Mouse (Mus musculus): Measurements from ENCODE around the gene Lcmt1.
A peak's percentile ranks its signal among the peaks of the same experiment; 100 is the strongest.

The Lcmt1 gene

DNA sequence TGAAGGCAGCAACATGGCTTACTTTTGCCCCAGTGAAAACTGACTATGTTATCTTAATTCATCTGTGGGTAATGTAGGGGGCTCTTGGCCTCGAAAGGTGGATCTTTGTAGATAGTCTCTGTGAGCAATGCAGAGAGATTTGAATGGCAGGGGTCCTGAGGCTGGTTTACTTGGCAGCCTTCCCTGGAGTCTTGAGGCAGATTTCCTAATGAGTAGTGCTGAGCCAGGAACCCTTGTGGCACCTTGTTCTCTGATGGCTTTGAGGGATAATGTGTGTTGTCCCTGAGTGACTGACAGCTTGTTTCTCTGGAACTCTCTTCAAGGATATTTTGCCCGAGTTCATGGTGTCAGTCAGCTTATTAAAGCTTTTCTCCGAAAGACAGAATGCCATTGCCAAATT, 31.5 kb downstream of the Lcmt1 start:
- DNase-seq (ENCODE audit: low spot score), result no peak

DNA sequence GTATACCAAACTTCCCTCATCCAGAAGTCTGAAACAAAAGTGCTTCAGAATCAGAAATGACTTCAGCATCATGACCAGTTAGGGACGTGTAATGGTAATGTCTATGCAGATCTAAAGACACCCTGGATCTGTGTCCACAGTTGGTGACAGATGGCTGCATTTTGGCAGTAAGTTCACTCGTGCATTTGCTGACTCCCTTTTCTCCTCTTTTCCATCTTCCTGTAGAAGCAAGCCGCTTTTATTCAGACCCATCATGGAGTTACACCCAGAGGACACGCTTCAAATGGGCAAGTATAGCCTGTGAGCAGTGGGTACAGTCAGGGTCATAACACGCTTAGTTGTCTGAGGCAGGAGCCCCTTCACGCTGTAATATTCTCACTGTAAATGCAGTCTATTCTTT, 34.6 kb downstream of the Lcmt1 start:
- no peak for DNase-seq (ENCODE audit: low spot score)

DNA sequence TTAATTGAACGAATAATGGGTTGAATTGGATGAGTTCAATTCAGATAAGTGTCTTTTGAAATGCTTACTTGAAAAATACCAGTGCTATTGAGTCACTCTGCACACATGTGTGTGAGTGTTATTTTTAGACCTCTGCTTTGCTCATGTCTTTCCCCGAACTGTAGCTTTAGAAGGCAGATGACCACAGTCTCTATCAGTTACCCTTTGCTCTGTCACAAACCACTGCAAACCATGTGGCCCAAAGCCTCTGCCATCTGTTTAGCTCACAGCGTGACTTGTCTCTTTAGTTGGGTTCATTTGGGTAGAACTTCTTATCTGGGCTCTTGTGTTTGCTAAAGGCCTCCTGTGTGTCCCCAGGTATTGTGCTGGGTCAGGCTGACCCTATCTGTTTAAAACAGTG, 36.0 kb downstream of the Lcmt1 start:
- DNase-seq (ENCODE audit: low spot score), result no peak

- no peak for DNase-seq (ENCODE audit: low spot score)
Observed at GRCm38 (mm10) chr7:123406988-123407387, 37.4 kb downstream of the Lcmt1 start.

GRCm38 (mm10) chr7:123410502-123410901, 40.9 kb downstream of the Lcmt1 start:
- DNase-seq (ENCODE audit: low spot score), result no peak

- DNase-seq (ENCODE audit: low spot score), result no peak
Observed at GRCm38 (mm10) chr7:123411109-123411508, 41.5 kb downstream of the Lcmt1 start.

GRCm38 (mm10) chr7:123412143-123412542, 42.6 kb downstream of the Lcmt1 start:
- DNase-seq (ENCODE audit: low spot score), result no peak

GRCm38 (mm10) chr7:123416803-123417202, 47.2 kb downstream of the Lcmt1 start:
- no peak for DNase-seq (ENCODE audit: low spot score)

DNA sequence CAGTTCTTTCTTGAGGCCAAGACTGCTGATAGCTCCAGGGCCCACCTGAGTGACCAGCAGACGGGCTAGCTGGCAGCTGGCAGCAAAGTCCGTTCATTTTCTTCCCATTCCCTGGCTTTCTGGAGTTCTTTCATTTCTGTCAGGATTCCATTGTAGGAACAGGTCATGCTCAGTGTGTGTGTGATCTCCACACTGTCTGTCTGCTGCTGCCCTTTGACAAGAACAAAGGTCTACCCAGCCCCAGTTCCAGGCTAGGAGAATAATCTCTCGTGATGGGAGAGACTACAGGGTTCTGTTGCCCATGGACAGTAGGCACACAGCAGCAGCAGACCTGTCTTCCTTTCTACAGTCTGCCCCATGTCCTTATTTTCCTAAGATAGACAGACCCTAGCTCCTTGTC, 48.1 kb downstream of the Lcmt1 start:
- DNase-seq (ENCODE audit: low spot score), result no peak

DNA sequence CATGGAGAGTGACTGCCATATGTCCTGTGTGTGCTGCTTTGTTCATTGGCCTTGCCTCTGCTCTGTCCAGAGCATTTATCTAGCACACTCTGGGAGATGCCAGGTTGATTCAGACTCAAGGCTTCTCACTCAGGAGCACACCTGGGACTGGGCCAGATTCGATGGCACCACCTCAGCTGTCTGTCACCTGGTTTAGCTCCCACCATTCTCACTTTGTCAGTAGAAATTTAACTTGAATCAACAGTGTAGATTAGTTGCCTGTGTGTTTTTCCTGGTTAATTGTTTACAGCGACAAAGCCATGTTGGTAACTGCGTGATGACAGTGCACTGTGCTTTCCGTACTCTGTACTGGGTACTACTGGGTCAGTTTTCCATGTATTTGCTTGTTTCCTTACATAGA, 50.4 kb downstream of the Lcmt1 start:
- DNase-seq (ENCODE audit: low spot score), result no peak

DNA sequence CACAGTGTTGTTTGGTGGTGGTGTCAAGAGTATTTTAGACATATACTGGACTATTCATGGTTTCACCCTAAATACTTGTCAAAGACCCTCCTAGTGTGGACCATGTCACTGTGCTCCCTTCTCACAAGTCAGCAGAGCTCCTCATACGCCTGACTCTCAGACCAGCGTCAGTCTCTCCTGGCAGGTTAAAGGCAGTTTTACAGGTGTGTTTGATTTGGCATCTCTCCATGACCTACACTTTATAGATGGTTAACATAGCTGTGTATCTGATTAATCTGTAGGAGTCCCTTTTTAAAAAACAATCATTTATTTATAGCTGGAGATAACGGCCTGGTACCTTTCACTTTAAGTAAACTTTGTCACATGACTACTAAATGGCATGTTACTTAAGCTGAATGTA, 52.4 kb downstream of the Lcmt1 start:
- DNase-seq (ENCODE audit: low spot score), result no peak

- no peak for DNase-seq (ENCODE audit: low spot score)
Observed at GRCm38 (mm10) chr7:123424281-123424680, 54.7 kb downstream of the Lcmt1 start.

DNA sequence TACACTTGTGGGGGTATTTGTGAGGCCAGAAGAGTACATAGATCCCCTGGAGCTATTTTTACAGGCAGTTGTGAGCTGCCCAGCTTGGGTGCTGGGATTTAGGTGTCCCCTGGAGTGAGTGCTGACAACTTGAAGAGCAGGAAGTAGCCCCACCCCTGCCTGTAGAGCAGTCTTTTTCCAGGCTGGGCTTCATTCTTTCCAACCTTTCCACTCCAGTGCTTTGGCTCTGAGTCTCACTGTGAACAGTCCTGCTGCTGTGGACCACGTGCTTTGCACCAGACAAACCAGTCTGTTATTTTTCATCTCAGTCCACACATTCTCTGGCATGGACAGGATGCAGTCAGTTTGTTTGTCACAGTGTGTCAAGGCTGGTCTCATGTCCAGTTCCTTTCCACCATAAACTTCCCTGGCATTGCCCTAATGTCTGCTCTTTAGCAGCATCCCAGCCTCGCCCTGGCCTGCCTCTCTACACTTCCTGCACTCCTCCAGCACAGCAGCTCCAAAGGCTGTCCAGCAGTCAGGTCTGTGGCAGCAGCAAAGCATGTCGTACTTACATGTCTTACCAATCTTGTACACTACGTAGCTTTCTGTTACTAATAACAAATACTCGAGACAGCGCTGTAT, 55.7 kb downstream of the Lcmt1 start:
- no peak for DNase-seq (ENCODE audit: low spot score)

DNA sequence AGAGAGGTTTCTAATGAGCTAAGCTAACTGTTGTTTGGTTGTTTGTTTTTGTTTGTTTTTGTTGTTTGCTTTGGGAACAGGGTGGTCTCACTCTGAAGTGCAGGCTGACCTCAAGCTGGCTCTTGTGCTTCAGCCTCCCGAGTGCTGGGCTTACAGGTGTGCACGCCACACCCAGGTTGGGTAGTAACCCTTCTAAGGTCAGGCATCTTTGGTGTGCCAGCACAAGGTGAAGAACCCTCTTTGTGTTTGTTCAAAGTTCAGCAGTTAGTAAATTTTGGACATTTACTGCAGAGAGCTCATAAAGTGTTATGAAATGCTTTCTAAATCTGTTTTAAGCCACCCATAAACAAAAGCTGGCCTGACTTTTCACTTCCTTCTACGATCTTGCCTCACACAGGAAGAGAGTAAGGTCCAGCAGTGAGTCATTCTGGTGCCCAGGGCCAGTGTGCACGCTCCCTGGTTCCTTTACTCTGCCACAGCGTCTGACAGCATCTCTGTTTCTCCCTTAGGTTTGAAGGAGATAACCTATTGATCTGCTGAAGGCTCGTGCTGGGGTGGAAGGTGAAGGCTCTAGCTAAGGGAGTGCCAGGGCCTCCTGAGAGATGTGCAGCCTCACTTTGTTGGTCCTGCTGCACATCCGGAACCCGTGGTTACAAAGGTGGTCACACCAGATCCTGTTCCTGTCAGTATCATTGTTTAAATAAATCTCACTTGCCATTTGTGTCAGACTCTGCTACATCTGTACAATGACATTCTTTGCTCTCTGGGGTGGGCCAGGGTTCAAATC, 60.2 kb downstream of the Lcmt1 start:
- DNase-seq (ENCODE audit: low spot score), result no peak

DNA sequence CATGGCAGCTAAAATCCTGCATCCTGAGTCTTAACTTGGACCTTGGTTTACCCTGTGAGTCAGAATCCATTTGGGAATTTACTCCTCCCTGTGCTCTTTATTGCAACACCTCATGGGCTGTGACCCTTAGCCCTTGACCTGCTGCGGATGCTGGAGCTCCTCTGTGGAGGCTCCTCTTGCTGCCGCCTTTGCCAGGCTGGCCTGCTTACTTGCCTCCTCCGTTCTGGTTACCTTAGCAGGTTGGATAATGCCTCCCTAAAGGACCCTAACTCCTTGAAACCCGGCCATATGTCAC, 60.8 kb downstream of the Lcmt1 start:
- no peak for DNase-seq (ENCODE audit: low spot score)

DNA sequence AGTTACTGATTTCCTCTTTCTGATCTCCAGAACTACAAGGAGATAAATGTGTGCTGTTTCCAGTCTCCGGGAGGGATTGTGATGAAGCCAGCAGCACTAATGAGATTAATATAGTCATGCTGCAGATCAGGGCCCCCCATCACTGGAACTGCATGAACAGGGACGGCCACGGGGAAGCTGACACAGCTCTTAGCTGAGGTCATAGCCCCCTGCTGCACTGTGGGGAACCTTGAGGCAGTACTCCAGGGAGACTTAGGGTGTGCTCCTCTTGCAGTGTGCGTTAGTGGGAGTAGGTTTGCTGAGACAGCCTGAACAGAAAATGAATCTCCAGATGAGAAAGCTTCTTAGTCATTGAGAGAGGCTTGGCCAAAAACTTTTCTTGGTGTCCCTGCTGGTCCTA, 61.6 kb downstream of the Lcmt1 start:
- DNase-seq (ENCODE audit: low spot score), result peak; percentile 28

DNA sequence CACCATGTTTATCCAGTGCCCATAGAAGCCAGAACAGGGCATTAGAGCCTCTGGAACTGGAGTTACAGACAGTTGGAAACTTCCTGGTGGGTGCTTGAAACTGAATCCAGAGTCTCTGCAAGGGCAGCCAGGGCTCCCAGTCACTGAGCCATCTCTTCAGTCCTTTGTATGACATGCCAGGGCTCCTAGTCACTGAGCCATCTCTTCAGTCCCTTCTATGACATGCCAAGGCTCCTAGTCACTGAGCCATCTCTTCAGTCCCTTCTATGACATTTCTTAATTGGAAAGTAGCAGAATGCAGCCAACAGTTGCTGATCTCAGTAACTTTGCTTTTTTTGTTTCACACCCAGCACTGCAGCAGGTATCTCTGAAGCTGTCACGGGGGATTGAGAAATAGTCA, 72.5 kb downstream of the Lcmt1 start:
- no peak for DNase-seq (ENCODE audit: low spot score)

- DNase-seq (ENCODE audit: low spot score), result no peak
Observed at GRCm38 (mm10) chr7:123448794-123449193, 79.2 kb downstream of the Lcmt1 start.

DNA sequence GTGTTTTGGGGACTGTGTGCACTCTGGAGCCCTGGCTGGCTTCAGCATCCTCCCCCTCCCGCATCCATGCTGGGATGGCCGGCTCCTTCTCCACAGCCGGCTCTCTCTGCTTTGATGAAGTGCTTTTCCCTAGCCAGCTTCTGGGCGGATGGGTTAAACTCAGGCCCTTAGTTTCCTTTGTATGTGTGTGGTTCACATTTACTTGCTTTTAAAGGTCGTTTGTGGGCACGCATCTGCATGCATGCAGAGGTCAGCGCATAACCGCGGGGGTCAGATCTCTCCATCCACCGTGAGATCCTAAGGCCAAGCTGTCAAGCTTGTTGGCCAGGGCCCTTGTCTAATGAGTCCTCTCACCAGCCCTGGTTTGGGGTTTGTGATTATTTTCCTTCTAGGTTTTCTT, 80.1 kb downstream of the Lcmt1 start:
- peak; percentile 23 for DNase-seq (ENCODE audit: low spot score)

DNA sequence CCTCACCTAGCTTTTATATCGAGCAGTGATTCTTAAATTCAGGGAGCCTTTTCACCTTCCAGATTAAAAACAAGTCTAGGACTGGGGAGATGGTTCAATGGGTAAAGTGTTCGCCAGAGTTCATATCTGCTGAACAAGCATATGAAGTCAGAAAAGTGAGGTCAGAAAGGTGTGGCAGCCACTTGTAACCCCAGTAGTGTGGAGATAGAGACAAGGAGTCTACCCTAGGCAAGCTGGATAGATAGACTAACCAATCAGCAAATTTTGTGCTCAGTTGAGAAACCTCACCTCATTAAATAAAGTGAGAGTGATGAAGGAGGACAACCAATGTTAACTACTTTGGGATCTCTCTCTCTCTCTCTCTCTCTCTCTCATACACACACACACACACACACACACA, 80.9 kb downstream of the Lcmt1 start:
- DNase-seq (ENCODE audit: low spot score), result no peak

DNA sequence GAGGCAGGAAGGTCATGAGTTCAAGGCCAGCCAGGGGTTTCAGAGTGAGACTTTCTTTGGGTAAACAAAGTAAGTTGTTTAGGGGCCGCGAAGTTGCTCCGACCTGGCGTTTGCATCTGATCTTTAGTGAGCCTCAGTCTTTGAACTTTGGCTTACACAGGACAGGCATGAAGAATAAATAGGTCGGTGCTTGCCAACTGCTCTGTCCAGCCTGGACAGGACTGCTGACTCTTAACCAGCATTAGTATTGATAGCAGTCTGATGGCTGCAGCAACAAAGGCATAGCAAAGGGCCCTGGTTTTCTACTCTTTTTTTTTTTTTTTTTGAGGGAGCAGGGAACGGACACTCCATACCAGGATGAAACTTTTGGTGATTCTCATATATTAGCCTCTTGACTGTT, 83.0 kb downstream of the Lcmt1 start:
- peak; percentile 30 for DNase-seq (ENCODE audit: low spot score)

DNA sequence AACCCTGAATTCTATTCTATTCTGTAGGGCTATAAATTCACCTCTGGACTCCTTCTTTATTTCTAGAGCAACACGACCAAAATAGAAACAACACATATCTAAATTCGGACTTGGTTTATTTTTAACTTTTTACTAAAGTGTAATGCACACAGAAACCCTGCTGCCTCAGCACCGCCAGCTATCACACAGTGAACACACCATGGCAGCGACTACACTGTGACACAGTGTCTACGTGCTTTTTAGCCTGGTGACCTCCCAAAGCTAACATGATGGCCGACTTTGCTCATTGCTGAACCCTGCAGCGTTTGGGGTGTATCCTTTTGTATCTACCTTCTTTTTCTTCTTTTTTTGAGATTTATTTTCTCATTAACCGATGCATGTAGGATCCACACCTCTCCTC, 83.5 kb downstream of the Lcmt1 start:
- peak; percentile 19 for DNase-seq (ENCODE audit: low spot score)

GRCm38 (mm10) chr7:123455088-123455487, 85.5 kb downstream of the Lcmt1 start:
- no peak for DNase-seq (ENCODE audit: low spot score)

DNA sequence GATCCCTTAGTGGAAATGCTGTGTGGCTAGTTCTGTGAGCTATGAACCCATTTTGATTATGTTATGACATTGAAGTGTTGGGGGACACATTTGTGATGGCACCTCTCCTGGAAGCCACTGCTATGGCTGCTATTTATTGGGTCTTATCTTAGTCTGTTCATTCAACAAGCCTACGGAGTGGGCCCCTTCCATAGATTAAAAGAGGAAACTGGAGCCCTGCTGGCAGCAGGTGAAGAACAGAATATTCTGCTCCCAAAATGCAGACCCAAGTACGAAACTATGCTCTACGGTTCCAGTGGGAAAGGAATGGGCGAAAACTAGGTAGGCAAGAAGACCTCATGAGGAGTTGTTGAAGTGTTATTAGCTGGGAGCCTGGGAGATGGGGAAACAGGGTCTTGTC, 88.7 kb downstream of the Lcmt1 start:
- peak; percentile 13 for DNase-seq (ENCODE audit: low spot score)

Data from testis, postnatal 10 days (tissue).